Mouse (Mus musculus) bone marrow macrophage, adult 2 months (primary cell): ENCODE results near the gene Zbtb2.

Source experiments
- CTCF ChIP-seq: IDR thresholded peaks from 2 replicates; pipeline ENCODE4 v1.5.1; 2012; ENCODE audit warnings: low read depth, mild to moderate bottlenecking, low read length, moderate library complexity
- POLR2A ChIP-seq: IDR thresholded peaks from 2 replicates; pipeline ENCODE4 v1.6.1; 2012; ENCODE audit warnings: mild to moderate bottlenecking, low read depth, low read length, borderline replicate concordance

DNA sequence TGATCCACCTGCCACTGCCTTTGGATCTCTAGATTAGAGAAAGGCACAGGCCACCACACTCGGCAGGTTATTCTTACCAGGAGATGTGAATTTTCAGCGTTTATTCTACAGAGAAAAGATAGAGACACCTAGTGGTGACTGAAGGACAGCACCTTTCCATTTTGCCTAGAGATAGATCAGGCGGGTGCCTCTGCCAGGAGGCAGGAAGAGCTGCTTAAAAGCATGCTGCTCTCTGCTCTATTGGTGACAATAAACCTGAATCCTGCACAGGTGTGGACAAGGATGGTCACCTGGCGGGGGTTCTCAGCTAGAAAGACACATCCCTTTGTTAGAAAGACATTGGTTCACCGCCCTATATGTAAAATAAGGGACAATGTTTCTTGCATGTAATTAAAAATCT, 15.9 kb downstream of the Zbtb2 start:
- peak; percentile 9; the same call in 1 of the 2 replicates for TF ChIP-seq CTCF
- TF ChIP-seq POLR2A = no peak
